Mouse (Mus musculus): ENCODE measurements around the gene Inpp4a. TPM values are rescaled to one million over a fixed set of nuclear protein-coding genes. Genes with fewer than 3 reads are reported as not detected.

Inpp4a gene
- polyA plus RNA-seq, 1 experiment from 2014 or later: 56.8 TPM

- Histone ChIP-seq H3K4me1 (replicated peaks) (peaks cover 18% of the 10 kb centered on the region), H3K27ac (replicated peaks) (no peak overlapping the region), H3K4me2 (no peak overlapping the region), H3K27me3 (no peaks in the 10 kb centered on the region), H3K4me3 (no peak overlapping the region), H3K9me3 (no peaks in the 10 kb centered on the region), H3K36me3 (peaks cover 84% of the 10 kb centered on the region), H3K9ac (no peak overlapping the region)
- ATAC-seq (ENCODE audit: low read depth): no peak
- 95% methylated on average over 3 of the region's 3 CpGs for WGBS
Observed at GRCm38 (mm10) chr1:37436419-37436818, 136.8 kb downstream of the Inpp4a start.

- Histone ChIP-seq H3K9ac (no peak overlapping the region), H3K27ac (replicated peaks) (no peak overlapping the region), H3K36me3 (peaks cover 46% of the 10 kb centered on the region), H3K27me3 (no peaks in the 10 kb centered on the region), H3K4me1 (replicated peaks) (no peaks in the 10 kb centered on the region), H3K9me3 (no peaks in the 10 kb centered on the region), H3K4me3 (no peak overlapping the region), H3K4me2 (no peak overlapping the region)
- WGBS: 92% methylated on average over 16 of the region's 16 CpGs
- no peak for ATAC-seq (ENCODE audit: low read depth)
Observed at GRCm38 (mm10) chr1:37442848-37443835, 143.5 kb downstream of the Inpp4a start.

GRCm38 (mm10) chr1:37448361-37449095 lies 148.9 kb downstream of the Inpp4a start:
- Histone ChIP-seq H3K4me2 (no peak overlapping the region), H3K9ac (no peak overlapping the region), H3K27me3 (no peaks in the 10 kb centered on the region), H3K27ac (replicated peaks) (no peak overlapping the region), H3K4me1 (replicated peaks) (no peaks in the 10 kb centered on the region), H3K4me3 (no peak overlapping the region), H3K9me3 (no peaks in the 10 kb centered on the region), H3K36me3 (peaks cover 16% of the 10 kb centered on the region)
- ATAC-seq (ENCODE audit: low read depth): no peak
- 81% methylated on average over 10 of the region's 10 CpGs for WGBS

- Histone ChIP-seq H3K36me3 (peaks cover 18% of the 10 kb centered on the region), H3K4me3 (no peak overlapping the region), H3K4me2 (no peak overlapping the region), H3K9ac (no peak overlapping the region), H3K9me3 (no peaks in the 10 kb centered on the region), H3K27ac (replicated peaks) (no peak overlapping the region), H3K4me1 (replicated peaks) (no peaks in the 10 kb centered on the region), H3K27me3 (no peaks in the 10 kb centered on the region)
- no peak for ATAC-seq (ENCODE audit: low read depth)
- 93% methylated on average over 8 of the region's 8 CpGs for WGBS
Observed at GRCm38 (mm10) chr1:37451270-37451669, 151.6 kb downstream of the Inpp4a start.

GRCm38 (mm10) chr1:37457546-37457945 lies 157.9 kb downstream of the Inpp4a start:
- ATAC-seq (ENCODE audit: low read depth): no peak
- Histone ChIP-seq H3K27ac (replicated peaks) (no peak overlapping the region), H3K9me3 (no peaks in the 10 kb centered on the region), H3K27me3 (no peaks in the 10 kb centered on the region), H3K4me3 (no peak overlapping the region), H3K4me2 (no peak overlapping the region), H3K36me3 (peaks cover 7% of the 10 kb centered on the region), H3K9ac (no peak overlapping the region), H3K4me1 (replicated peaks) (no peaks in the 10 kb centered on the region)
- WGBS: 89% methylated on average over 7 of the region's 7 CpGs

Other genes with a start within 250 kb of the Inpp4a start
- gene Cnga3, start 85.4 kb upstream of the Inpp4a start, polyA plus RNA-seq (2015; fragmentation: Nextera tagmentation; extraction: Ambion mirVana): not detected in 2 replicates
- 54.0 and 59.4 TPM in 2 replicates for gene Coa5, start 130.2 kb downstream of the Inpp4a start, polyA plus RNA-seq (2015; fragmentation: Nextera tagmentation; extraction: Ambion mirVana)
- 121 and 131 TPM in 2 replicates for gene Unc50, start 130.3 kb downstream of the Inpp4a start, polyA plus RNA-seq (2015; fragmentation: Nextera tagmentation; extraction: Ambion mirVana)
- 6.9 and 7.1 TPM in 2 replicates for gene Mgat4a, start 241.2 kb downstream of the Inpp4a start, polyA plus RNA-seq (2015; fragmentation: Nextera tagmentation; extraction: Ambion mirVana)

All from neural tube, embryonic 13.5 days (tissue).